15 mouse cellular contexts compared by ENCODE assay signal in the genomic region with DNA sequence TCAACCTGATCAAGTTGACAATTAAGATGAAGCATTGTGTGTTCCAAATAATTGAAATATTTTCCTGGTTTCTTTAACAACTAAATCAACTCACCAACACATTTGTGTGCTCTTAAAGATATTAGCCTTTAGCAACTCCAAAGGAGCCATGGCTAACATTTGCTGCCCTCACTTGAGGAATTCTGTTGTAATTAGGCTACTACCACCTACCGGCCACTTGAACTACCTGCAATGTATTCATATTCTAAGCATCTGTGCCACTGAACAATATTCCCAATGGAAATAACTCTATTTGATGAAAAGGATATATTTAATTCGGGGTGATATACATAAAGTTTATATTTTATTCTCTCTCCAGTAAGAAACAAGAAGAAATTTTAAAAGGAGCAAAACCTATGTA.
DNase-seq lines count a peak whose midpoint lies in the region; ATAC-seq and TF ChIP-seq lines count a peak whose summit lies in the region.
"Had no signal": no experiment of that assay in that cellular context is flagged by ENCODE, and none has a peak within 500 bp of the region (broad histone marks: within the 10 kb centered on the region; RNA-seq: fewer than 3 reads in every experiment).

No protein-coding gene starts in this region.

- no peak overlapping the region for H3K4me2 ChIP-seq in heart, postnatal 0 days (ENCODE audit: low read depth, low read length)
- H3K4me2 ChIP-seq in lung, postnatal 0 days (replicated peaks; ENCODE audit: low read depth, low read length), result no peak overlapping the region
- H3K4me2 ChIP-seq: kidney, embryonic 15.5 days; limb, embryonic 13.5 days; midbrain, embryonic 15.5 days had no signal

- H3K27me3 ChIP-seq in heart, postnatal 0 days (ENCODE audit: control insufficient read depth, insufficient read depth, low read length), result no peaks in the 10 kb centered on the region
- H3K27me3 ChIP-seq in lung, postnatal 0 days (replicated peaks; ENCODE audit: insufficient read depth, low read length), result no peaks in the 10 kb centered on the region
- H3K27me3 ChIP-seq: kidney, embryonic 15.5 days; limb, embryonic 13.5 days; midbrain, embryonic 15.5 days had no signal

- WGBS in heart, postnatal 0 days, result 18% methylated on average over 2 of the region's 2 CpGs
- WGBS in lung, postnatal 0 days, result 28% methylated on average over 2 of the region's 2 CpGs

- no peak for TF ChIP-seq EP300 in heart, postnatal 0 days (IDR thresholded peaks at IDR 0.05; ENCODE audit: low read depth)
- no peak for TF ChIP-seq EP300 in lung, postnatal 0 days (IDR thresholded peaks at IDR 0.05)

- no peaks in the 10 kb centered on the region for H3K9me3 ChIP-seq in heart, postnatal 0 days (replicated peaks; ENCODE audit: control insufficient read depth, low read length)
- no peaks in the 10 kb centered on the region for H3K9me3 ChIP-seq in lung, postnatal 0 days (ENCODE audit: low read length)
- H3K9me3 ChIP-seq: G1E; heart, embryonic 10.5 days; kidney, embryonic 15.5 days; limb, embryonic 13.5 days; midbrain, embryonic 15.5 days had no signal

- intact Hi-C loops in heart, postnatal 36 days (cut with DNase I), result loop anchor here (2.0 kb wide), 1 partner anchor 381 kb away; no protein-coding TSS in a partner anchor

- peak; percentile 51; the same call in 1 of the 2 replicates for ATAC-seq in heart, postnatal 0 days (ENCODE audit: insufficient read depth, low read depth)
- ATAC-seq in lung, postnatal 0 days, result no peak
- ATAC-seq: midbrain, embryonic 15.5 days had no signal

- no peaks in the 10 kb centered on the region for H3K4me1 ChIP-seq in heart, postnatal 0 days (ENCODE audit: control insufficient read depth, insufficient read depth)
- H3K4me1 ChIP-seq in lung, postnatal 0 days (ENCODE audit: insufficient read depth, low read depth, low read length), result no peaks in the 10 kb centered on the region
- H3K4me1 ChIP-seq: heart, embryonic 10.5 days; kidney, embryonic 15.5 days; limb, embryonic 13.5 days; midbrain, embryonic 15.5 days had no signal

- H3K4me3 ChIP-seq in heart, postnatal 0 days (ENCODE audit: low read depth, low read length), result no peak overlapping the region
- H3K4me3 ChIP-seq in lung, postnatal 0 days (ENCODE audit: low read depth, low read length), result no peak overlapping the region
- H3K4me3 ChIP-seq: heart, embryonic 10.5 days; kidney, embryonic 15.5 days; limb, embryonic 13.5 days; midbrain, embryonic 15.5 days had no signal

- no peak overlapping the region for H3K27ac ChIP-seq in heart, postnatal 0 days (ENCODE audit: low read depth)
- no peak overlapping the region for H3K27ac ChIP-seq in lung, postnatal 0 days (ENCODE audit: low read length)
- H3K27ac ChIP-seq: heart, embryonic 10.5 days; kidney, embryonic 15.5 days; limb, embryonic 13.5 days; midbrain, embryonic 15.5 days had no signal

- TF ChIP-seq CTCF in heart, postnatal 0 days (IDR thresholded peaks at IDR 0.05; ENCODE audit: low read depth), result peak; percentile 73
- peak; percentile 47 for TF ChIP-seq CTCF in lung, postnatal 0 days (IDR thresholded peaks at IDR 0.05)

- H3K9ac ChIP-seq in heart, postnatal 0 days (replicated peaks; ENCODE audit: low read depth, low read length), result no peak overlapping the region
- no peak overlapping the region for H3K9ac ChIP-seq in lung, postnatal 0 days (replicated peaks; ENCODE audit: low read depth)
- H3K9ac ChIP-seq: kidney, embryonic 15.5 days; limb, embryonic 13.5 days; midbrain, embryonic 15.5 days had no signal

- DNase-seq in heart, postnatal 0 days (ENCODE audit: low spot score), result peak; percentile 71
- no peak for DNase-seq in heart, postnatal 36 days
- peak; percentile 26 for DNase-seq in lung, postnatal 0 days (ENCODE audit: low spot score)
- no peak for DNase-seq in lung, postnatal 10 days
- peak; percentile 5 for DNase-seq in adipocyte (ENCODE audit: low spot score)
- DNase-seq in retina, embryonic 14.5 days (ENCODE audit: low spot score), result peak; percentile 63
- no peak for DNase-seq in heart, adult 11 months
- DNase-seq in layer of hippocampus, postnatal 14 days (ENCODE audit: low spot score in 2 of 2), result no peak
- DNase-seq: right cerebral cortex, adult 18-20 months; thymus, postnatal 25 days had no signal

- H3K36me3 ChIP-seq in heart, postnatal 0 days (replicated peaks; ENCODE audit: control insufficient read depth, insufficient read depth, low read length), result no peaks in the 10 kb centered on the region
- H3K36me3 ChIP-seq in lung, postnatal 0 days (ENCODE audit: insufficient read depth, low read length), result no peaks in the 10 kb centered on the region
- H3K36me3 ChIP-seq: G1E; heart, embryonic 10.5 days; kidney, embryonic 15.5 days; limb, embryonic 13.5 days; midbrain, embryonic 15.5 days had no signal

Comparison
In these comparisons a context has a peak if more than half of its experiments do, and no peak if none do; other contexts are left out.
1. DNase-seq: peak in heart, postnatal 0 days (single experiment), lung, postnatal 0 days (single experiment), adipocyte (single experiment) and retina, embryonic 14.5 days (single experiment); none in heart, postnatal 36 days (0 of 2), lung, postnatal 10 days (single experiment), heart, adult 11 months (single experiment) and layer of hippocampus, postnatal 14 days (0 of 2).